Mouse (Mus musculus) heart, postnatal 0 days (tissue): ENCODE data around the gene Hist1h4i.

Experiments
- CTCF ChIP-seq: IDR thresholded peaks from 2 replicates; pipeline ENCODE4 v1.5.1; 2016; ENCODE audit warnings: antibody characterized with exemption, control low read depth, low read depth
- EP300 ChIP-seq: IDR thresholded peaks from 2 replicates; pipeline ENCODE4 v1.6.1; 2016; ENCODE audit warnings: antibody characterized with exemption, low read depth

- no peak for TF ChIP-seq CTCF
- TF ChIP-seq EP300, result no peak
Measured at GRCm38 (mm10) chr13:21996101-21996839, 44.9 kb downstream of the Hist1h4i start.
